Comparison of ENCODE assay signal across 21 mouse cellular contexts in genomic region chr9:109964761-109965160, GRCm38 (mm10).
"Had no signal": no experiment of that assay in that cellular context is flagged by ENCODE, and none has a peak within 500 bp of the region (broad histone marks: within the 10 kb centered on the region; RNA-seq: fewer than 3 reads in every experiment).

No protein-coding gene starts in this region.

- H3K27me3 ChIP-seq: forebrain, embryonic 15.5 days; heart, embryonic 12.5 days; hindbrain, embryonic 13.5 days; hindbrain, embryonic 15.5 days; limb, embryonic 13.5 days; limb, embryonic 15.5 days; liver, embryonic 12.5 days had no signal

- ATAC-seq: forebrain, embryonic 15.5 days; forebrain, postnatal 0 days; hindbrain, postnatal 0 days; intestine, embryonic 16.5 days; liver, embryonic 12.5 days had no signal

- H3K9ac ChIP-seq: forebrain, embryonic 15.5 days; forebrain, postnatal 0 days; heart, embryonic 12.5 days; hindbrain, embryonic 13.5 days; hindbrain, embryonic 15.5 days; limb, embryonic 13.5 days; limb, embryonic 15.5 days; liver, embryonic 12.5 days; liver, embryonic 14.5 days had no signal

- H3K4me3 ChIP-seq: forebrain, embryonic 15.5 days; heart, embryonic 10.5 days; heart, embryonic 12.5 days; hindbrain, embryonic 13.5 days; hindbrain, embryonic 15.5 days; limb, embryonic 13.5 days; limb, embryonic 15.5 days; liver, embryonic 12.5 days had no signal

- DNase-seq: forebrain, postnatal 0 days; gastrocnemius, postnatal 10 days; gastrocnemius, postnatal 36 days; heart, adult 18-20 months; heart, postnatal 10 days; heart, postnatal 36 days; kidney, adult 11 months; layer of hippocampus, adult 9-11 months; layer of hippocampus, postnatal 36 days; left cerebral cortex, postnatal 4 days had no signal

- H3K27ac ChIP-seq: forebrain, embryonic 15.5 days; heart, embryonic 10.5 days; hindbrain, embryonic 13.5 days; hindbrain, embryonic 15.5 days; hindbrain, postnatal 0 days; limb, embryonic 13.5 days; limb, embryonic 15.5 days; liver, embryonic 12.5 days; liver, embryonic 14.5 days had no signal

- H3K9me3 ChIP-seq: forebrain, embryonic 15.5 days; heart, embryonic 10.5 days; heart, embryonic 12.5 days; hindbrain, embryonic 13.5 days; hindbrain, embryonic 15.5 days; limb, embryonic 13.5 days; limb, embryonic 15.5 days; liver, embryonic 12.5 days had no signal

- H3K4me2 ChIP-seq: forebrain, embryonic 15.5 days; heart, embryonic 12.5 days; hindbrain, embryonic 13.5 days; hindbrain, embryonic 15.5 days; limb, embryonic 13.5 days; limb, embryonic 15.5 days; liver, embryonic 12.5 days had no signal

- H3K36me3 ChIP-seq: forebrain, embryonic 15.5 days; heart, embryonic 10.5 days; heart, embryonic 12.5 days; hindbrain, embryonic 13.5 days; hindbrain, embryonic 15.5 days; limb, embryonic 13.5 days; limb, embryonic 15.5 days; liver, embryonic 12.5 days had no signal
